8 mouse cellular contexts compared by ENCODE assay signal in genomic region chr6:53819761-53820485, GRCm38 (mm10). TPM values are rescaled to one million over a fixed set of nuclear protein-coding genes. Genes with fewer than 3 reads are reported as not detected.
DNase-seq lines count a peak whose midpoint lies in the region; ATAC-seq and TF ChIP-seq lines count a peak whose summit lies in the region.

No protein-coding gene starts in this region.

- 0 out of 2 replicates have a peak, but pooled peaks cover 1% of the 10 kb centered on the region for H3K4me1 ChIP-seq in cortical plate, adult 2 months (ENCODE audit: control insufficient read depth, insufficient read depth, low read length)
- H3K4me1 ChIP-seq in heart, embryonic 11.5 days (ENCODE audit: control insufficient read depth, insufficient read depth, low read length) = peaks cover 22% of the 10 kb centered on the region
- peaks cover 54% of the 10 kb centered on the region for H3K4me1 ChIP-seq in midbrain, embryonic 10.5 days

- 1% methylated on average over 62 of the region's 64 CpGs for WGBS in heart, embryonic 11.5 days (ENCODE audit: insufficient replicate concordance)
- WGBS in midbrain, embryonic 10.5 days = under 1% methylated on average over 64 of the region's 64 CpGs

- DNase-seq in left cerebral cortex, adult 2 months (ENCODE audit: extremely low spot score in 1 of 2, low spot score in 2 of 2) = no peak
- DNase-seq in left cerebral cortex, adult 8-10 months (ENCODE audit: low spot score in 2 of 2) = no peak
- DNase-seq in kidney, postnatal 4 days = peak; percentile 64 to 76
- peak; percentile 69 for DNase-seq in midbrain, embryonic 10.5 days (ENCODE audit: low spot score)
- DNase-seq in urinary bladder, adult 2 months (ENCODE audit: low spot score) = peak; percentile 48

- intact Hi-C loops in left cerebral cortex, adult 2 months (cut with DNase I) = loop anchor here (2.0 to 5.0 kb wide), 2 partner anchors 37 to 62 kb away; no protein-coding TSS in a partner anchor

- no peaks in the 10 kb centered on the region for H3K9me3 ChIP-seq in heart, embryonic 11.5 days (replicated peaks; ENCODE audit: control insufficient read depth, low read length)
- no peaks in the 10 kb centered on the region for H3K9me3 ChIP-seq in midbrain, embryonic 10.5 days (replicated peaks)

- ATAC-seq in heart, embryonic 11.5 days (replicated peaks; ENCODE audit: insufficient number of reproducible peaks, low FRiP score, low TSS enrichment) = 0 out of 2 replicates have a peak, but pooled peaks have one; percentile 45
- ATAC-seq in activated CD4-positive, CD25-positive, alpha-beta regulatory T cell, adult 4 months = no peak

- peak overlapping the region; percentile 87 for H3K4me2 ChIP-seq in heart, embryonic 11.5 days

- TF ChIP-seq POLR2A in cortical plate, adult 2 months (IDR thresholded peaks at IDR 0.05; ENCODE audit: extremely low read depth, insufficient read depth, low read length) = 0 out of 2 replicates have a peak, but pooled peaks have one; percentile 15

- H3K36me3 ChIP-seq in heart, embryonic 11.5 days (ENCODE audit: control insufficient read depth, insufficient read depth, low read length) = no peaks in the 10 kb centered on the region
- H3K36me3 ChIP-seq in midbrain, embryonic 10.5 days = peaks cover 7% of the 10 kb centered on the region; the same call in 1 of the 2 replicates

- peak overlapping the region; percentile 64 for H3K4me3 ChIP-seq in left cerebral cortex, adult 2 months
- peak overlapping the region; percentile 40 for H3K4me3 ChIP-seq in cortical plate, adult 2 months (ENCODE audit: insufficient read depth, low read length)
- H3K4me3 ChIP-seq in heart, embryonic 11.5 days (ENCODE audit: low read depth, low read length) = peak overlapping the region; percentile 59
- H3K4me3 ChIP-seq in midbrain, embryonic 10.5 days = peak overlapping the region; percentile 69

- no peak for TF ChIP-seq CTCF in left cerebral cortex, adult 2 months (IDR thresholded peaks at IDR 0.05)
- TF ChIP-seq CTCF in cortical plate, adult 2 months (IDR thresholded peaks at IDR 0.05; ENCODE audit: extremely low read depth, insufficient read depth, low read length) = no peak

- H3K27me3 ChIP-seq in heart, embryonic 11.5 days (ENCODE audit: control insufficient read depth, insufficient read depth, low read length) = peaks cover 48% of the 10 kb centered on the region
- H3K27me3 ChIP-seq in midbrain, embryonic 10.5 days (ENCODE audit: low read depth, poor library complexity, severe bottlenecking) = peaks cover 91% of the 10 kb centered on the region

- H3K27ac ChIP-seq in left cerebral cortex, adult 2 months = peak overlapping the region; percentile 72
- H3K27ac ChIP-seq in cortical plate, adult 2 months (ENCODE audit: insufficient read depth, low read length) = peak overlapping the region; percentile 90
- H3K27ac ChIP-seq in heart, embryonic 11.5 days (ENCODE audit: low read depth, low read length) = peak overlapping the region; percentile 50
- H3K27ac ChIP-seq in midbrain, embryonic 10.5 days (replicated peaks) = peak overlapping the region; percentile 90

- H3K9ac ChIP-seq in heart, embryonic 11.5 days (ENCODE audit: low read depth, low read length) = peak overlapping the region; percentile 76

RNA-seq across cellular contexts. Expression of gene Tril, which starts 0.7 kb away (rescaled TPM):
- total RNA-seq in left cerebral cortex, adult 2 months (2021) = 10 to 100 TPM; 29.0 to 36.4 TPM
- total RNA-seq in left cerebral cortex, adult 8-10 months (2022) = 10 to 100 TPM; 31.0 to 37.3 (median 34.4) TPM
- polyA plus RNA-seq in cortical plate, adult 2 months (2012; rRNA removed) = 27.7 and 28.1 TPM in 2 replicates
- polyA plus RNA-seq in heart, embryonic 11.5 days (2014; fragmentation: Nextera tagmentation; extraction: Ambion mirVana) = 5.3 and 5.5 TPM in 2 replicates
- polyA plus RNA-seq in midbrain, embryonic 10.5 days (2016; fragmentation: Nextera tagmentation; extraction: Ambion mirVana) = 32.7 and 35.2 TPM in 2 replicates
- 8.7 and 12.6 TPM in 2 replicates for polyA plus RNA-seq in urinary bladder, adult 2 months (2012; rRNA removed)
- polyA plus RNA-seq in activated CD4-positive, CD25-positive, alpha-beta regulatory T cell, adult 4 months (2017; shearing (Covaris generic)) = not detected

Comparison
In these comparisons a context has a peak if more than half of its experiments do, and no peak if none do; other contexts are left out.
1. DNase-seq: peak in kidney, postnatal 4 days (2 of 2), midbrain, embryonic 10.5 days (single experiment) and urinary bladder, adult 2 months (single experiment); none in left cerebral cortex, adult 2 months (0 of 2) and left cerebral cortex, adult 8-10 months (0 of 2).
2. Peak in every context shown above with its lines, with median percentiles within 50 percentile points of each other: H3K27ac ChIP-seq and H3K4me3 ChIP-seq.